Mouse (Mus musculus): ENCODE measurements around the gene Zc3h7b. TPM values are rescaled to one million over a fixed set of nuclear protein-coding genes. Genes with fewer than 3 reads are reported as not detected.

Gene Zc3h7b
- polyA plus RNA-seq, 1 experiment from 2014 or later = 13.9 TPM

- ATAC-seq = no peak
- WGBS = 69% methylated on average over 3 of the region's 3 CpGs
- DNase-seq (ENCODE audit: low spot score) = no peak
- TF ChIP-seq EP300 (IDR thresholded peaks at IDR 0.05) = no peak
- TF ChIP-seq CTCF (IDR thresholded peaks at IDR 0.05) = no peak
- peaks cover 22% of the 10 kb centered on the region; the same call in 1 of the 2 replicates for H3K36me3 ChIP-seq (ENCODE audit: insufficient read depth, low read length)
- H3K9me3 ChIP-seq (ENCODE audit: low read length) = no peaks in the 10 kb centered on the region
- no peaks in the 10 kb centered on the region for H3K27me3 ChIP-seq (replicated peaks; ENCODE audit: insufficient read depth, low read length)
- H3K4me1 ChIP-seq (ENCODE audit: insufficient read depth, low read depth, low read length) = no peaks in the 10 kb centered on the region
- no peak overlapping the region for H3K9ac ChIP-seq (replicated peaks; ENCODE audit: low read depth)
- H3K27ac ChIP-seq (ENCODE audit: low read length) = no peak overlapping the region
- no peak overlapping the region for H3K4me2 ChIP-seq (replicated peaks; ENCODE audit: low read depth, low read length)
- H3K4me3 ChIP-seq (ENCODE audit: low read depth, low read length) = no peak overlapping the region
These were observed 77.8 kb downstream of the Zc3h7b start for GRCm38 (mm10) chr15:81822631-81823030.

DNA sequence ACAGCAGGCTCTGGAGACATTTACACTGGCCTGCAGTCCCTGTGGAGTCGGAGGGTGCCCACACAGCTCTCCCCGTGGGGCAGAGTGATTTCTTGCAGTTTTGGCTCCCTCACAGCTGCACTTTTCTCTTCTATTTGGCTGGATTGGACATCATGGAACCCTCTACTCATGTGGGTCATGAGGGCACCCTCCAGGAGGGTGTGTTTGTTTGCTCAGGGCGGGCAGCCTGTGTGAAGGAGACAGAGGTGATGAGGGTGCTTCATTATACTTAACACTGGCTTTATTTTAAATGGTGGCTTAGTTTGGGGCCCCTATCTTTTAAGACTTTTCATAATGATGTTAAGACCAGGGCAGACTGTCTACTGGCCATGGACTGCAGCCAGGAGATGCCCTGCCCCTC, 80.0 kb downstream of the Zc3h7b start:
- 48% methylated on average over 3 of the region's 3 CpGs for WGBS
- H3K27me3 ChIP-seq (replicated peaks; ENCODE audit: insufficient read depth, low read length) = no peaks in the 10 kb centered on the region
- TF ChIP-seq EP300 (IDR thresholded peaks at IDR 0.05) (0 out of 2 replicates have a peak, but pooled peaks have one; percentile 15), CTCF (IDR thresholded peaks at IDR 0.05) (no peak)
- no peaks in the 10 kb centered on the region for H3K4me1 ChIP-seq (ENCODE audit: insufficient read depth, low read depth, low read length)
- no peak overlapping the region for H3K9ac ChIP-seq (replicated peaks; ENCODE audit: low read depth)
- DNase-seq (ENCODE audit: low spot score) (no peak), ATAC-seq (peak; percentile 57)
- H3K36me3 ChIP-seq (ENCODE audit: insufficient read depth, low read length) = peaks cover 22% of the 10 kb centered on the region; the same call in 1 of the 2 replicates
- no peak overlapping the region for H3K4me2 ChIP-seq (replicated peaks; ENCODE audit: low read depth, low read length)
- no peaks in the 10 kb centered on the region for H3K9me3 ChIP-seq (ENCODE audit: low read length)
- H3K4me3 ChIP-seq (ENCODE audit: low read depth, low read length) = no peak overlapping the region
- no peak overlapping the region for H3K27ac ChIP-seq (ENCODE audit: low read length)

- no peaks in the 10 kb centered on the region for H3K4me1 ChIP-seq (ENCODE audit: insufficient read depth, low read depth, low read length)
- DNase-seq (ENCODE audit: low spot score) = no peak
- no peaks in the 10 kb centered on the region for H3K27me3 ChIP-seq (replicated peaks; ENCODE audit: insufficient read depth, low read length)
- peaks cover 17% of the 10 kb centered on the region; the same call in 1 of the 2 replicates for H3K36me3 ChIP-seq (ENCODE audit: insufficient read depth, low read length)
- H3K4me2 ChIP-seq (replicated peaks; ENCODE audit: low read depth, low read length) = no peak overlapping the region
- H3K9ac ChIP-seq (replicated peaks; ENCODE audit: low read depth) = no peak overlapping the region
- H3K27ac ChIP-seq (ENCODE audit: low read length) = no peak overlapping the region
- H3K9me3 ChIP-seq (ENCODE audit: low read length) = no peaks in the 10 kb centered on the region
- no peak for ATAC-seq
- 77% methylated on average over 7 of the region's 7 CpGs for WGBS
- TF ChIP-seq EP300 (IDR thresholded peaks at IDR 0.05) = no peak
- TF ChIP-seq CTCF (IDR thresholded peaks at IDR 0.05) = no peak
- H3K4me3 ChIP-seq (ENCODE audit: low read depth, low read length) = no peak overlapping the region
These were observed 83.8 kb downstream of the Zc3h7b start for GRCm38 (mm10) chr15:81828426-81829207.

- Histone ChIP-seq H3K36me3 (ENCODE audit: insufficient read depth, low read length) (peaks cover 15% of the 10 kb centered on the region; the same call in 1 of the 2 replicates), H3K4me2 (replicated peaks; ENCODE audit: low read depth, low read length) (no peak overlapping the region), H3K9ac (replicated peaks; ENCODE audit: low read depth) (no peak overlapping the region), H3K27ac (ENCODE audit: low read length) (no peak overlapping the region), H3K9me3 (ENCODE audit: low read length) (no peaks in the 10 kb centered on the region), H3K27me3 (replicated peaks; ENCODE audit: insufficient read depth, low read length) (no peaks in the 10 kb centered on the region), H3K4me1 (ENCODE audit: insufficient read depth, low read depth, low read length) (no peaks in the 10 kb centered on the region), H3K4me3 (ENCODE audit: low read depth, low read length) (no peak overlapping the region)
- DNase-seq (ENCODE audit: low spot score) (no peak), ATAC-seq (no peak)
- WGBS = 59% methylated on average over 2 of the region's 2 CpGs
- TF ChIP-seq CTCF (IDR thresholded peaks at IDR 0.05) = no peak
- no peak for TF ChIP-seq EP300 (IDR thresholded peaks at IDR 0.05)
These were observed 84.3 kb downstream of the Zc3h7b start for GRCm38 (mm10) chr15:81829208-81829580.

GRCm38 (mm10) chr15:81830530-81830929, 85.7 kb downstream of the Zc3h7b start:
- H3K36me3 ChIP-seq (ENCODE audit: insufficient read depth, low read length) = peaks cover 10% of the 10 kb centered on the region; the same call in 1 of the 2 replicates
- no peaks in the 10 kb centered on the region for H3K4me1 ChIP-seq (ENCODE audit: insufficient read depth, low read depth, low read length)
- H3K9ac ChIP-seq (replicated peaks; ENCODE audit: low read depth) = no peak overlapping the region
- H3K4me3 ChIP-seq (ENCODE audit: low read depth, low read length) = no peak overlapping the region
- no peaks in the 10 kb centered on the region for H3K27me3 ChIP-seq (replicated peaks; ENCODE audit: insufficient read depth, low read length)
- H3K4me2 ChIP-seq (replicated peaks; ENCODE audit: low read depth, low read length) = no peak overlapping the region
- TF ChIP-seq CTCF (IDR thresholded peaks at IDR 0.05) (no peak), EP300 (IDR thresholded peaks at IDR 0.05) (no peak)
- ATAC-seq = no peak
- DNase-seq (ENCODE audit: low spot score) = no peak
- H3K27ac ChIP-seq (ENCODE audit: low read length) = no peak overlapping the region
- no peaks in the 10 kb centered on the region for H3K9me3 ChIP-seq (ENCODE audit: low read length)
- 84% methylated on average over 4 of the region's 4 CpGs for WGBS

- Histone ChIP-seq H3K27me3 (replicated peaks; ENCODE audit: insufficient read depth, low read length) (no peaks in the 10 kb centered on the region), H3K4me1 (ENCODE audit: insufficient read depth, low read depth, low read length) (peaks cover 5% of the 10 kb centered on the region; the same call in 1 of the 2 replicates), H3K4me3 (ENCODE audit: low read depth, low read length) (no peak overlapping the region), H3K9ac (replicated peaks; ENCODE audit: low read depth) (no peak overlapping the region), H3K36me3 (ENCODE audit: insufficient read depth, low read length) (peaks cover 3% of the 10 kb centered on the region; the same call in 1 of the 2 replicates), H3K4me2 (replicated peaks; ENCODE audit: low read depth, low read length) (no peak overlapping the region), H3K9me3 (ENCODE audit: low read length) (no peaks in the 10 kb centered on the region), H3K27ac (ENCODE audit: low read length) (peak overlapping the region; percentile 26; the same call in 1 of the 2 replicates)
- peak; percentile 88 for ATAC-seq
- peak; percentile 100 for TF ChIP-seq CTCF (IDR thresholded peaks at IDR 0.05)
- no peak; the same call in 1 of the 2 replicates for TF ChIP-seq EP300 (IDR thresholded peaks at IDR 0.05)
- DNase-seq (ENCODE audit: low spot score) = peak; percentile 98
- WGBS = 16% methylated on average over 24 of the region's 24 CpGs
These were observed 86.4 kb downstream of the Zc3h7b start for GRCm38 (mm10) chr15:81831136-81831825.

Data from lung, postnatal 0 days (tissue).